Mouse (Mus musculus) lung, postnatal 0 days (tissue): ENCODE data around the gene Myo3a. TPM values are rescaled to one million over a fixed set of nuclear protein-coding genes. Genes with fewer than 3 reads are reported as not detected.

ENCODE experiments used
- ATAC-seq: fragments of 200-750 bp; cut with Nextera tagmentation; 2 replicates; pipeline ENCODE4 v1.8.0; 2017; ENCODE audit warnings: moderate library complexity
- DNase-seq: peaks from one replicate; pipeline ENCODE4 v3.0.0-alpha.2; 2016; ENCODE audit warnings: low spot score
- H3K27ac ChIP-seq: fragments of 300-500 bp; sonication (generic); 2 replicates; pipeline ENCODE4 v1.5.1; 2014; ENCODE audit warnings: antibody characterized with exemption, mild to moderate bottlenecking, low read length, mixed read lengths
- H3K27me3 ChIP-seq: fragments of 300-500 bp; sonication (generic); replicated peaks from 2 replicates; pipeline ENCODE4 v1.6.1; 2014; ENCODE audit warnings: low read length, mixed read lengths; ENCODE audit not compliant: insufficient read depth
- H3K36me3 ChIP-seq: fragments of 300-500 bp; sonication (generic); 2 replicates; pipeline ENCODE4 v1.6.1; 2014; ENCODE audit warnings: low read length, mixed read lengths; ENCODE audit not compliant: insufficient read depth
- H3K4me1 ChIP-seq: fragments of 300-500 bp; sonication (generic); 2 replicates; pipeline ENCODE4 v1.6.1; 2014; ENCODE audit warnings: antibody characterized with exemption, low read depth, low read length, mixed read lengths; ENCODE audit not compliant: insufficient read depth
- H3K4me2 ChIP-seq: fragments of 300-500 bp; sonication (generic); replicated peaks from 2 replicates; pipeline ENCODE4 v1.6.1; 2014; ENCODE audit warnings: low read depth, mild to moderate bottlenecking, low read length, moderate library complexity, mixed read lengths
- H3K4me3 ChIP-seq: fragments of 300-500 bp; sonication (generic); 2 replicates; pipeline ENCODE4 v1.5.1; 2014; ENCODE audit warnings: low read depth, low read length
- H3K9ac ChIP-seq: fragments of 300-500 bp; sonication (generic); replicated peaks from 2 replicates; pipeline ENCODE4 v1.6.1; 2014; ENCODE audit warnings: low read depth, mild to moderate bottlenecking
- H3K9me3 ChIP-seq: fragments of 300-500 bp; sonication (generic); 2 replicates; pipeline ENCODE4 v1.6.1; 2016; ENCODE audit warnings: low read length, mixed read lengths
- CTCF ChIP-seq: IDR thresholded peaks from 2 replicates; pipeline ENCODE4 v1.5.1; 2016; ENCODE audit warnings: antibody characterized with exemption, mild to moderate bottlenecking
- EP300 ChIP-seq: IDR thresholded peaks from 2 replicates; pipeline ENCODE4 v1.6.1; 2016; ENCODE audit warnings: antibody characterized with exemption, mild to moderate bottlenecking, control low read depth
- WGBS: fragments of 180-500 bp; shearing (Covaris S2); extraction: QIAGEN DNeasy Blood & Tissue Kit; methylation state at CpG from one replicate; pipeline ENCODE4 v1.1.7; 2014; 5-methylcytosine and 5-hydroxymethylcytosine counted together
- polyA plus RNA-seq: library from polyadenylated mRNA; unstranded; fragments of >200 nt; fragmentation: Nextera tagmentation; extraction: Ambion mirVana; gene quantifications from 2 replicates; pipeline ENCODE4 v1.2.1, GENCODE M21; 2015

The Myo3a gene
- not detected in 2 replicates for polyA plus RNA-seq

DNA sequence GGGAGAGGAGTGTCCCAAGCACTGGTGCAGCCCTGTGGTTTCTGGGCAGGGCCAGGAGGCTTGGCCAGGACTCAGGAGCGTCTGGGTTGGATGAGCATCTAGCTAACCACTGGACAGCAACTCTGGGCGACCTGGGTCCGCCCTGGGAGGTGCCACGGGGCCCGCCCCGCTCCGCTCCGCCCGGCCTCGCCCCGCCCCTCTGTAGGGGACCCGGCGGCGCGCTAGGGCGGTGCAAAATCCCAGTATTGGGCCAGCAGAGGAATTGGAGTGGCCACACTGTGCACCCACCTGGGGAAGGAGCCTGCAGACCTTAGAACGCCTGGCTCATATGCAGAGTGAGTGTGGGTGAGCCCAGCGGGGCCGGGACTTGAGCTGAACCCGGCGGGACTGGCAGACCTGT, at the start of gene Myo3a:
Myo3a (plus strand) TSS at position 196 of the 400 bp plus-strand sequence.
- Histone ChIP-seq H3K4me3 (no peak within 1 kb of the TSS), H3K27ac (no peak within 1 kb of the TSS), H3K27me3 (no peaks in the 10 kb centered on the region), H3K4me1 (no peaks in the 10 kb centered on the region), H3K9ac (no peak within 1 kb of the TSS), H3K36me3 (no peaks in the 10 kb centered on the region), H3K4me2 (0 out of 2 replicates have a peak within 1 kb of the TSS, but pooled peaks have one; percentile 11), H3K9me3 (no peaks in the 10 kb centered on the region)
- TF ChIP-seq CTCF = no peak
- no peak for TF ChIP-seq EP300
- ATAC-seq (no peak; the same call in 1 of the 2 replicates), DNase-seq (peak; percentile 16)
- 3% methylated on average over 17 of the region's 21 CpGs for WGBS

GRCm38 (mm10) chr2:22250462-22250861, 23.2 kb downstream of the Myo3a start:
- Histone ChIP-seq H3K27me3 (no peaks in the 10 kb centered on the region), H3K4me2 (no peak overlapping the region), H3K4me3 (no peak overlapping the region), H3K27ac (no peak overlapping the region), H3K4me1 (no peaks in the 10 kb centered on the region), H3K9me3 (no peaks in the 10 kb centered on the region), H3K9ac (no peak overlapping the region), H3K36me3 (no peaks in the 10 kb centered on the region)
- ATAC-seq (no peak), DNase-seq (no peak)
- WGBS = 68% methylated on average over 3 of the region's 3 CpGs
- TF ChIP-seq CTCF = no peak
- TF ChIP-seq EP300 = no peak

DNA sequence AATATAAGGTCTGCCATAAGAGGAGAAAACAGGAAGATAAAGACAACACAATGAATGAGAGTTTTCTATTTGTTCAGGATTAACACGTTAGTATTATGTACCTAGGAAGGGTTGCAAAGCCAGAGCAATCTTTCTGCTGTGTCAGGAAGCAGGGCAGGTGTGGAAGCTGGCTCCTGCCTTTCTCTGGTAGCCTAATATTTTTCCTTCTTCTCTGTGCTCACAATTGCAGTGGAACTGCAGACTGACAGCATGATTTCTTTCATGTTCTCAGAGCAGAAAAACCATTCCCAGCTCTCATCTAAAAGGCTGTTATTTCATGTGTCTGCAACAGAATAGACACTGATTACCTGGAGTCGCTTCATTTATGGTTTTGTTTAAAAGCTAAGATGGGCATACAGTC, 23.7 kb downstream of the Myo3a start:
- ATAC-seq = no peak
- no peak overlapping the region for H3K4me3 ChIP-seq

GRCm38 (mm10) chr2:22255600-22255999, 28.3 kb downstream of the Myo3a start:
- Histone ChIP-seq H3K4me2 (no peak overlapping the region), H3K27me3 (no peaks in the 10 kb centered on the region), H3K9ac (no peak overlapping the region), H3K4me3 (no peak overlapping the region), H3K27ac (no peak overlapping the region), H3K9me3 (no peaks in the 10 kb centered on the region), H3K36me3 (no peaks in the 10 kb centered on the region), H3K4me1 (no peaks in the 10 kb centered on the region)
- TF ChIP-seq EP300 = no peak
- TF ChIP-seq CTCF = no peak
- DNase-seq = no peak
- ATAC-seq = no peak

More for the DNA sequence above, 23.7 kb downstream of the Myo3a start:
- Histone ChIP-seq H3K36me3 (no peaks in the 10 kb centered on the region), H3K9me3 (no peaks in the 10 kb centered on the region), H3K27me3 (no peaks in the 10 kb centered on the region), H3K27ac (no peak overlapping the region), H3K4me2 (no peak overlapping the region), H3K9ac (no peak overlapping the region), H3K4me1 (no peaks in the 10 kb centered on the region)
- 56% methylated on average over 2 of the region's 2 CpGs for WGBS
- DNase-seq = no peak
- TF ChIP-seq EP300 = no peak
- TF ChIP-seq CTCF = no peak

DNA sequence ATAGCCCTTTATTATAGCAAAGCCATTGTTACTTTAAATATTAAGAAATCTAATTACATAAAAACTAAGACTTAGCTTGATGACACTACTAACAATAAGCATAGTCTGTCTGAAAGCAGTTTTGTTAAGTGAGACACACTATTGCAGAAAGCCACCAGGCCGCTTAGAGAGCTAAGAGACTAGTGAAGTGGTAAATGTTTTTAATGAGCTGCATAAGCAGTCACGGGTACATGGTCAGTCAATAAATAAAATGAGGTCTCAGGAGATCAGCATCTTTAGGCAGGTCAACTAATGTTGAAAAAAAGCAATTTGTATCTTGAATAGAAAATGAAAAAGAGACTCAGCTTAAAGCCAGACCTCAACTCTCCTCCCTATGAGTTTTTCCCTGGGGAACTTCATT, 44.3 kb downstream of the Myo3a start:
- Histone ChIP-seq H3K36me3 (no peaks in the 10 kb centered on the region), H3K4me2 (no peak overlapping the region), H3K27me3 (no peaks in the 10 kb centered on the region), H3K9ac (no peak overlapping the region), H3K4me3 (no peak overlapping the region), H3K27ac (no peak overlapping the region), H3K4me1 (no peaks in the 10 kb centered on the region), H3K9me3 (no peaks in the 10 kb centered on the region)
- TF ChIP-seq EP300 = no peak
- no peak for TF ChIP-seq CTCF
- DNase-seq (no peak), ATAC-seq (no peak)
- WGBS = 71% methylated on average over 2 of the region's 2 CpGs

DNA sequence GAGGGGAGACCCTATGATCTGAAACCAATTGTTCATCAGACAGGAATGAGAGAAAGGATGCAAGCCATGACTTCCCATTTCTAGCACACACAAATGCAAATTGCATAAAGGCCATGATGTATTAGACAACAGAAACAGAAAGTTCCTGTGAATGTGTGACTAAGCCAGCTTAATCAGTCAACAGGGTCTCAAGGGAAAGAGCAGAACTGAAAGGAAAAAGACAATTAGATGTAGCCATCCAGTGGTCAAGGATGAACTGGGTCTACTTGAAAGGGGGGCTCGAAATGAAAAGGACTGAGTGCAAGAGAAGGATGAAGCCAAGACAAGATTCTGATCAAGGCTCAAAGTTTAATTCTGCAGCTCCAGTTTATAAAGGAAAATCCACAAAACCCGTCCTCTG, 58.1 kb downstream of the Myo3a start:
- DNase-seq (no peak), ATAC-seq (no peak)
- H3K4me1 ChIP-seq = no peaks in the 10 kb centered on the region
- TF ChIP-seq EP300 = no peak
- TF ChIP-seq CTCF = no peak
- no peaks in the 10 kb centered on the region for H3K9me3 ChIP-seq
- H3K27me3 ChIP-seq = no peaks in the 10 kb centered on the region
- no peak overlapping the region for H3K9ac ChIP-seq
- no peak overlapping the region for H3K4me3 ChIP-seq
- no peaks in the 10 kb centered on the region for H3K36me3 ChIP-seq
- H3K4me2 ChIP-seq = no peak overlapping the region
- 15% methylated on average over 2 of the region's 2 CpGs for WGBS
- no peak overlapping the region for H3K27ac ChIP-seq

DNA sequence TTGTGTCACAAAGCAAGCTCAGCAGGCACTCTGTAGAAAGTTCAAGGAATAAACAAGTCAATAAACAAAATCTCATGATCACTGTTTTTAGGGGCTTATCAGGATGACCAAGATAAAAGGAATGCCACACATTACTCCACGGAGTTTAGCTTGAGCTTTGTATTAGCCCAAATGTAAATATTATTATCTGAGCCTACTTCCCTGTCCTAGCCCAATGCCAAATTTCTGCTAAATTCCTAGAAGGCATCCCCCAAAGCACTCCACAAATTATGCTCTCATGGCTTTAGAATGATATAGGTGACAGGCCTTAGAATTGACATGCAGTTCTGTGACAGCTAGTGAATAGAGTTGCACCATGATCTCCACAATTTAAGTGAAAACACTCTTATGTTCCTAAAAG, 58.5 kb downstream of the Myo3a start:
- Histone ChIP-seq H3K9ac (no peak overlapping the region), H3K4me3 (no peak overlapping the region), H3K27me3 (no peaks in the 10 kb centered on the region), H3K4me1 (no peaks in the 10 kb centered on the region), H3K27ac (no peak overlapping the region), H3K4me2 (no peak overlapping the region), H3K9me3 (no peaks in the 10 kb centered on the region), H3K36me3 (no peaks in the 10 kb centered on the region)
- WGBS = 8% methylated on average over 1 of the region's 1 CpGs
- DNase-seq (no peak), ATAC-seq (no peak)
- TF ChIP-seq EP300 = no peak
- no peak for TF ChIP-seq CTCF
